In the genomic region with DNA sequence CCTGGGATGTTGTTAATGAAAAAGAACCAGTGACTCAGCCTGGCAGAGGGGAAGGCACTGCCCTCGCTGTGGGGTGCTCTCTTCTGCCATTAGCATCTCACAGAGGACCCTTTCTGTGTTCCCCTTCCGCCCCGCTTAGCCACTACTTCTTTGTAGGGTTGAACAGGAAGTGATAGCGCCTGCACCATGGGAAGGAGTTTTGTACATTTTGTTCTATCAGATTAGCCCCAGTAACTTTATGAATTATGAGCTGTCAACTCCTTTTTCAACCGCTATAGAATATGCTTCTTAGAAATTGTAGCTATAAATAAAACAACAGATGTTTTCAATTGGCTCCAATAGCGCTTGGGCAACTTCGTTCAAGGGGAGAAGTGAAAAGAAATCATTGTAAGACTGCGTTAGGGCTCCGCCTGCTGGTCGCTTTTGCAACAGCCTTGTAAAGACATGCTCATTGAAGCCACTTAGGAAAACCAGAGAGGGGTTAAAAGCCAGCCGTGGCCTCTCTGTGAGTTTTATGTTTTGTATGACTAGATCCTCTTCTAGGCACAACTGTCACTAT, we compare ENCODE assay signal across 8 mouse cellular contexts. TPM values are rescaled to one million over a fixed set of nuclear protein-coding genes. Genes with fewer than 3 reads are reported as not detected.
A peak's percentile ranks its signal among the peaks of the same experiment; 100 is the strongest.
DNase-seq lines count a peak whose midpoint lies in the region; ATAC-seq lines count a peak whose summit lies in the region.

No protein-coding gene starts in this region.

- no peaks in the 10 kb centered on the region for H3K9me3 ChIP-seq in hindbrain, embryonic 14.5 days (ENCODE audit: control insufficient read depth, low read length)

- peaks cover 98% of the 10 kb centered on the region for H3K79me2 ChIP-seq in macrophage (ENCODE audit: inconsistent target)

- no peak overlapping the region for H3K4me3 ChIP-seq in hindbrain, embryonic 14.5 days (replicated peaks; ENCODE audit: low read length)
- peak overlapping the region; percentile 7; the same call in 1 of the 2 replicates for H3K4me3 ChIP-seq in macrophage (ENCODE audit: inconsistent target)

- no peaks in the 10 kb centered on the region for H3K36me3 ChIP-seq in hindbrain, embryonic 14.5 days (replicated peaks; ENCODE audit: control insufficient read depth, insufficient read depth)
- peaks cover 8% of the 10 kb centered on the region; the same call in 1 of the 2 replicates for H3K36me3 ChIP-seq in macrophage (ENCODE audit: inconsistent target)

- H3K4me2 ChIP-seq in hindbrain, embryonic 14.5 days (replicated peaks): peak overlapping the region; percentile 31

- DNase-seq in ZHBTc4 (ENCODE audit: low read depth, low spot score): peak; percentile 84
- DNase-seq in cerebellum, postnatal 25 days: peak; percentile 80 to 88
- peak; percentile 76 to 88 for DNase-seq in frontal cortex, postnatal 25 days (ENCODE audit: low spot score in 2 of 2)
- DNase-seq in hindbrain, embryonic 14.5 days (ENCODE audit: low spot score): peak; percentile 89
- peak; percentile 70 to 78 for DNase-seq in layer of hippocampus, postnatal 36 days
- DNase-seq in right cerebral cortex, postnatal 10 days (ENCODE audit: low spot score in 2 of 2): peak; percentile 87 to 90
- DNase-seq in urinary bladder, postnatal 4 days (ENCODE audit: low spot score in 2 of 2): peak; percentile 60 to 84

- H3K4me1 ChIP-seq in hindbrain, embryonic 14.5 days (replicated peaks; ENCODE audit: control insufficient read depth, insufficient read depth, low read length): peaks cover 8% of the 10 kb centered on the region; the same call in 1 of the 2 replicates

- WGBS in hindbrain, embryonic 14.5 days: 7% methylated on average over 11 of the region's 11 CpGs
- 1% methylated on average over 11 of the region's 11 CpGs for WGBS in macrophage (ENCODE audit: missing documents)

- H3K9ac ChIP-seq in hindbrain, embryonic 14.5 days: no peak overlapping the region

- no peak overlapping the region for H3K27ac ChIP-seq in hindbrain, embryonic 14.5 days
- no peak overlapping the region for H3K27ac ChIP-seq in macrophage

- ATAC-seq in hindbrain, embryonic 14.5 days (ENCODE audit: low FRiP score): peak; percentile 64; the same call in 1 of the 2 replicates

- no peaks in the 10 kb centered on the region for H3K27me3 ChIP-seq in hindbrain, embryonic 14.5 days (ENCODE audit: control insufficient read depth, insufficient read depth, low read length)

RNA-seq across cellular contexts. Expression of a gene that starts 48.6 kb away (rescaled TPM):
- 86.7 and 94.5 TPM in 2 replicates for polyA plus RNA-seq in hindbrain, embryonic 14.5 days (2014; fragmentation: Nextera tagmentation; extraction: Ambion mirVana)
- total RNA-seq in layer of hippocampus, postnatal 36 days (2021): 10 to 100 TPM; 81.9 to 94.1 TPM
- 1,000 to 10,000 TPM in 1 of 26 experiments, 100 to 1,000 TPM in 25; 208 to 1,027 (median 312) TPM for total RNA-seq in macrophage (2018; cell fraction: chromatin; rRNA removed)
- 100 to 1,000 TPM in 7 of 26 experiments, 10 to 100 TPM in 19; 69.6 to 234 (median 91.1) TPM for total RNA-seq in macrophage (2018; cell fraction: cytosol; rRNA removed)
- 100 to 1,000 TPM; 134 to 744 (median 260) TPM for total RNA-seq in macrophage (2018; cell fraction: nucleus; rRNA removed)
- 37.8 to 47.3 TPM (median 46.9 TPM) in 3 replicates for polyA plus RNA-seq in macrophage (2018)
